Mouse (Mus musculus) heart, adult 2 months (tissue): ENCODE measurements around the gene Alkbh3.

ENCODE experiments used
- CTCF ChIP-seq: fragments of 200-600 bp; IDR thresholded peaks from 2 replicates; pipeline ENCODE4 v1.8.1; 2022; ENCODE audit warnings: antibody characterized with exemption, mild to moderate bottlenecking, moderate library complexity
- EP300 ChIP-seq: fragments of 200-500 bp; IDR thresholded peaks from 2 replicates; pipeline ENCODE4 v1.6.1; 2011; ENCODE audit warnings: low read depth, low read length, control low read depth; ENCODE audit not compliant: insufficient read depth
- POLR2A ChIP-seq: fragments of 200-500 bp; IDR thresholded peaks from 2 replicates; pipeline ENCODE4 v1.6.1; 2011; ENCODE audit warnings: mild to moderate bottlenecking, low read depth, low read length, control low read depth; ENCODE audit not compliant: insufficient read depth

DNA sequence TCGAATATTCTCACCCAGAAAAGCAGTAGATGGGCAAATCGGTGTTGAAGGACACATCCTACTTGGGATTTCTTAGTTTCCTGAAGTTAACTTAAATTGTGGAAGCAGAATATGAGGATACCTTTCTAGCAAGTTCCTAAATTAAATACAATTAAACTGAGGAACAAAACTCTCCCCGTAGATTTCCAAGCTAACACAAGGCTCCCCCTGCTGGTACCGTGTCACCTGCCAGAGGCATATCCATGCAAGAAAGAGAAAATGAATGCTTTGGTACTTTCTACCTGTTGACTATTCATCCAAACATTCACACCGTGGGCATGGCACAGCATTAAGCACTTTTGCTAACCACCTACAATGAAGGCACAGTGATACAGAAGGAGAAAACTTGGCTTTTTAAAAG is 48.9 kb upstream of the Alkbh3 start:
- TF ChIP-seq EP300 (no peak), POLR2A (no peak), CTCF (peak; percentile 65)
